Mouse (Mus musculus): ENCODE measurements around the gene Gm5891.
"Not testable (repeated sequence)": the region's sequence is repeated elsewhere in the genome, so short reads cannot be mapped to it uniquely, and the experiment has no call there.

Gm5891 gene

DNA sequence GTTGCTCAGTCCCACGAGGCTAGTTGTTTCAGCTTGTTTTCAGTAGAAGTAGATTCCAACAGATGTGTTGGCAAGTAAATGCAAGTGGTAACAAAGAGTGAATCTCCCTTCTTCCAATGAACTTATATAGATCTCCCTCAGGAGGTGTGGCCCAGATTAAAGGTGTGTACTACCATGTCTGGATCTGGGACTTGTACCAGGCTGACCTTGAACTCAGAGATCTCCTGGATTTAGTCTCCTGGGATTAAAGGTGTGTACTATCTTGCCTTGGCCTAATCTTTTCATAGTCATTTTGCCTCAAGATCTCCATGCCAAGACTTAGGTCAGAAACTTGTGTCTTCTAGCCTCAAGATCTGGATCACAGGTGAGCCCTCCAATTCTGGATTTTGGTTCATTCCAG is at the start of gene Gm5891:
TSS of gene Gm5891 (minus strand) at position 101 of the 400 bp plus-strand sequence.
- DNase-seq (ENCODE audit: low read depth, low spot score): not testable (repeated sequence)
